Comparison of ENCODE assay signal across 8 mouse cellular contexts in the genomic region with DNA sequence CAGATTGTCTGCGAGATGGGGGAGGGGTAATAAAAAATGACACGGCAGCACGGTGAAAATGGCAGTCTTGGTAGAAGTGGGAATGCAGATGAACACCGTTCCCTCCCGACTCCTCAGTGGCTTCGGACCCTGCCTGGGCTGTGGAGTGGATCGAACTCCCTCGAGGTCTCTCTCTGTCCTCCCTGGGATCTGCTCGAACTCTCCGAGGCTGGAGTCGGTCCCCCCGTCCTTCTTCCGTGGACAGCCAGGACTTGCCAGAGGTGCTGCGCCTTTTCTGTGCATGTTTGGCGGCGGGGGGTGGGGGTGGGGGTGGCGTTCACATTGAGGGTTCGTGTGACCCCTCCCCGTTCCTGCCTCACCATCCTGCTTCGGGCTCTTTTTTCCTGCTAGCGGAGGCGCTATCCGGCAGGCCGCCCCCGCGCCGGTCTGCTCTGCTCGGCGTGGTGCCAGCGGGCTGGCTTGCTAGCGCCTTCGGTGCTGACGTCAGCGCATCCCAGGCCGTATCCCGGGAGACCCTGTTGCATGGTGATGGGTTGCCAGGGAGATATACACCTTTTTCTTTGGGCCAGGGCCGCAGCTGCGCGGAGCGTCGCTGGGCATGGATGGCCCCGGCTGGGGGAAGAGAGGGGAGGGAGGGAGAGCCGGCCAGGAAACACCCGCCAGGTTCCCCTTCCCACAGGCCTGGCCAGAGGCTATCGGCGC. TPM values are rescaled to one million over a fixed set of nuclear protein-coding genes. Genes with fewer than 3 reads are reported as not detected.
DNase-seq lines count a peak whose midpoint lies in the region; ATAC-seq lines count a peak whose summit lies in the region.

No protein-coding gene starts in this region.

- peaks cover 35% of the 10 kb centered on the region for H3K36me3 ChIP-seq in forebrain, embryonic 14.5 days (ENCODE audit: control insufficient read depth, insufficient read depth, low read length)
- peaks cover 5% of the 10 kb centered on the region; the same call in 1 of the 2 replicates for H3K36me3 ChIP-seq in heart, embryonic 16.5 days (ENCODE audit: control insufficient read depth, insufficient read depth)
- H3K36me3 ChIP-seq in neural tube, embryonic 11.5 days (ENCODE audit: control insufficient read depth, insufficient read depth, low read length): peaks cover 7% of the 10 kb centered on the region; the same call in 1 of the 2 replicates

- peak overlapping the region; percentile 47 for H3K27ac ChIP-seq in brown adipose tissue, adult 24 weeks (replicated peaks; ENCODE audit: low read depth, low read length)
- H3K27ac ChIP-seq in forebrain, embryonic 14.5 days (ENCODE audit: low read depth, low read length): peak overlapping the region; percentile 74
- peak overlapping the region; percentile 56 for H3K27ac ChIP-seq in heart, embryonic 16.5 days (ENCODE audit: low read length)
- peak overlapping the region; percentile 62; the same call in 1 of the 2 replicates for H3K27ac ChIP-seq in neural tube, embryonic 11.5 days (ENCODE audit: low read depth, low read length)

- H3K9ac ChIP-seq in forebrain, embryonic 14.5 days (ENCODE audit: low read length): peak overlapping the region; percentile 55
- peak overlapping the region; percentile 59 for H3K9ac ChIP-seq in heart, embryonic 16.5 days (ENCODE audit: low read length)
- peak overlapping the region; percentile 61 for H3K9ac ChIP-seq in neural tube, embryonic 11.5 days (ENCODE audit: low read length)

- H3K4me2 ChIP-seq in forebrain, embryonic 14.5 days (ENCODE audit: low read length): peak overlapping the region; percentile 88
- H3K4me2 ChIP-seq in heart, embryonic 16.5 days (ENCODE audit: low read depth, low read length): peak overlapping the region; percentile 67
- peak overlapping the region; percentile 74 for H3K4me2 ChIP-seq in neural tube, embryonic 11.5 days (ENCODE audit: low read depth)

- WGBS in forebrain, embryonic 14.5 days: 1% methylated on average over 46 of the region's 46 CpGs
- 3% methylated on average over 46 of the region's 46 CpGs for WGBS in heart, embryonic 16.5 days
- WGBS in neural tube, embryonic 11.5 days: under 1% methylated on average over 46 of the region's 46 CpGs

- ATAC-seq in forebrain, embryonic 14.5 days: peak; percentile 84
- peak; percentile 43 for ATAC-seq in heart, embryonic 16.5 days (replicated peaks; ENCODE audit: extremely low read depth, insufficient read depth, low FRiP score)
- peak; percentile 79 for ATAC-seq in neural tube, embryonic 11.5 days (ENCODE audit: insufficient read depth, low FRiP score, low TSS enrichment)

- H3K4me1 ChIP-seq in brown adipose tissue, adult 24 weeks (ENCODE audit: control insufficient read depth, insufficient read depth, insufficient read length, low read length): peaks cover 6% of the 10 kb centered on the region
- peaks cover 21% of the 10 kb centered on the region for H3K4me1 ChIP-seq in forebrain, embryonic 14.5 days (ENCODE audit: control insufficient read depth, insufficient read depth, low read length)
- H3K4me1 ChIP-seq in heart, embryonic 16.5 days (ENCODE audit: control insufficient read depth, insufficient read depth, low read length): peaks cover 22% of the 10 kb centered on the region
- H3K4me1 ChIP-seq in neural tube, embryonic 11.5 days (ENCODE audit: control insufficient read depth, insufficient read depth, low read length): peaks cover 20% of the 10 kb centered on the region

- no peaks in the 10 kb centered on the region for H3K27me3 ChIP-seq in forebrain, embryonic 14.5 days (replicated peaks; ENCODE audit: control insufficient read depth, insufficient read depth, low read length)
- no peaks in the 10 kb centered on the region for H3K27me3 ChIP-seq in heart, embryonic 16.5 days (ENCODE audit: control insufficient read depth, insufficient read depth, low read length)
- no peaks in the 10 kb centered on the region for H3K27me3 ChIP-seq in neural tube, embryonic 11.5 days (ENCODE audit: control insufficient read depth, insufficient read depth, low read length)

- DNase-seq in ES-CJ7 (ENCODE audit: low read depth, low spot score): peak; percentile 70
- DNase-seq in forebrain, embryonic 14.5 days (ENCODE audit: low spot score): peak; percentile 97
- peak; percentile 96 for DNase-seq in kidney, postnatal 10 days
- DNase-seq in liver: peak; percentile 70
- DNase-seq in neural tube, embryonic 11.5 days (ENCODE audit: low spot score): peak; percentile 91
- DNase-seq in urinary bladder, postnatal 14 days (ENCODE audit: low spot score): peak; percentile 76

- H3K9me3 ChIP-seq in forebrain, embryonic 14.5 days (replicated peaks; ENCODE audit: control insufficient read depth, low read length): no peaks in the 10 kb centered on the region
- H3K9me3 ChIP-seq in heart, embryonic 16.5 days (replicated peaks; ENCODE audit: control insufficient read depth, low read length): no peaks in the 10 kb centered on the region
- no peaks in the 10 kb centered on the region for H3K9me3 ChIP-seq in neural tube, embryonic 11.5 days (ENCODE audit: control insufficient read depth, low read length)

- peak overlapping the region; percentile 50 for H3K4me3 ChIP-seq in brown adipose tissue, adult 24 weeks (ENCODE audit: insufficient read depth, low read depth, low read length)
- peak overlapping the region; percentile 35 for H3K4me3 ChIP-seq in forebrain, embryonic 14.5 days (ENCODE audit: low read depth, low read length)
- peak overlapping the region; percentile 49 for H3K4me3 ChIP-seq in heart, embryonic 16.5 days (ENCODE audit: low read length)
- H3K4me3 ChIP-seq in neural tube, embryonic 11.5 days (ENCODE audit: low read depth, low read length): peak overlapping the region; percentile 32

RNA-seq across cellular contexts. Expression of gene Fam131a, which starts 2.7 kb away (rescaled TPM):
- polyA plus RNA-seq in brown adipose tissue, adult 24 weeks (2012; ENCODE audit: insufficient read depth, insufficient read length, missing spikeins): 1.5 and 3.8 TPM in 2 replicates
- 51.5 and 55.5 TPM in 2 replicates for polyA plus RNA-seq in forebrain, embryonic 14.5 days (2014; fragmentation: Nextera tagmentation; extraction: Ambion mirVana)
- 7.5 and 9.2 TPM in 2 replicates for polyA plus RNA-seq in heart, embryonic 16.5 days (2015; fragmentation: Nextera tagmentation; extraction: Ambion mirVana)
- polyA plus RNA-seq in neural tube, embryonic 11.5 days (2014; fragmentation: Nextera tagmentation; extraction: Ambion mirVana): 11.6 and 17.8 TPM in 2 replicates

RNA-seq across cellular contexts. Expression of gene Polr2h, which starts 21.7 kb away (rescaled TPM):
- polyA plus RNA-seq in brown adipose tissue, adult 24 weeks (2012; ENCODE audit: insufficient read depth, insufficient read length, missing spikeins): 21.2 and 22.7 TPM in 2 replicates
- 112 and 126 TPM in 2 replicates for polyA plus RNA-seq in forebrain, embryonic 14.5 days (2014; fragmentation: Nextera tagmentation; extraction: Ambion mirVana)
- polyA plus RNA-seq in heart, embryonic 16.5 days (2015; fragmentation: Nextera tagmentation; extraction: Ambion mirVana): 49.0 and 51.8 TPM in 2 replicates
- polyA plus RNA-seq in neural tube, embryonic 11.5 days (2014; fragmentation: Nextera tagmentation; extraction: Ambion mirVana): 121 and 125 TPM in 2 replicates

RNA-seq across cellular contexts. Expression of gene Clcn2, which starts 21.8 kb away (rescaled TPM):
- polyA plus RNA-seq in brown adipose tissue, adult 24 weeks (2012; ENCODE audit: insufficient read depth, insufficient read length, missing spikeins): 0.67 TPM in 1 of 2 replicates, not detected in the other
- polyA plus RNA-seq in forebrain, embryonic 14.5 days (2014; fragmentation: Nextera tagmentation; extraction: Ambion mirVana): 11.9 and 15.2 TPM in 2 replicates
- polyA plus RNA-seq in heart, embryonic 16.5 days (2015; fragmentation: Nextera tagmentation; extraction: Ambion mirVana): 3.8 TPM in 2 replicates
- polyA plus RNA-seq in neural tube, embryonic 11.5 days (2014; fragmentation: Nextera tagmentation; extraction: Ambion mirVana): 22.0 and 26.4 TPM in 2 replicates

RNA-seq across cellular contexts. Expression of gene Eif4g1, which starts 27.7 kb away (rescaled TPM):
- polyA plus RNA-seq in brown adipose tissue, adult 24 weeks (2012; ENCODE audit: insufficient read depth, insufficient read length, missing spikeins): 168 and 178 TPM in 2 replicates
- 97.6 and 109 TPM in 2 replicates for polyA plus RNA-seq in forebrain, embryonic 14.5 days (2014; fragmentation: Nextera tagmentation; extraction: Ambion mirVana)
- polyA plus RNA-seq in heart, embryonic 16.5 days (2015; fragmentation: Nextera tagmentation; extraction: Ambion mirVana): 113 and 120 TPM in 2 replicates
- 164 and 165 TPM in 2 replicates for polyA plus RNA-seq in neural tube, embryonic 11.5 days (2014; fragmentation: Nextera tagmentation; extraction: Ambion mirVana)

RNA-seq across cellular contexts. Expression of gene Chrd, which starts 37.2 kb away (rescaled TPM):
- 0.71 and 0.88 TPM in 2 replicates for polyA plus RNA-seq in brown adipose tissue, adult 24 weeks (2012; ENCODE audit: insufficient read depth, insufficient read length, missing spikeins)
- 2.6 and 3.8 TPM in 2 replicates for polyA plus RNA-seq in forebrain, embryonic 14.5 days (2014; fragmentation: Nextera tagmentation; extraction: Ambion mirVana)
- polyA plus RNA-seq in heart, embryonic 16.5 days (2015; fragmentation: Nextera tagmentation; extraction: Ambion mirVana): 1.6 and 1.9 TPM in 2 replicates
- polyA plus RNA-seq in neural tube, embryonic 11.5 days (2014; fragmentation: Nextera tagmentation; extraction: Ambion mirVana): 3.7 and 5.2 TPM in 2 replicates

Comparison
In these comparisons a context has a peak if more than half of its experiments do, and no peak if none do; other contexts are left out.
1. Peak in every context shown above with its lines: DNase-seq, ATAC-seq, H3K4me3 ChIP-seq and H3K27ac ChIP-seq.